Mouse (Mus musculus) layer of hippocampus, adult 18-20 months (tissue): ENCODE data around the gene Dgkh. TPM values are rescaled to one million over a fixed set of nuclear protein-coding genes. Genes with fewer than 3 reads are reported as not detected.
A peak's percentile ranks its signal among the peaks of the same experiment; 100 is the strongest.

Experiments used
- DNase-seq, 2 experiments: peaks; one replicate each; pipeline ENCODE4 v3.0.0; 2022; ENCODE audit warnings: low spot score in 2 of 2
- total RNA-seq, 2 experiments: library from RNA; stranded (reverse); gene quantifications; 2 replicates each; pipeline ENCODE4 v1.2.3; 2021

The Dgkh gene
- total RNA-seq, 2 experiments from 2014 or later = 92.0 to 95.8 TPM

DNA sequence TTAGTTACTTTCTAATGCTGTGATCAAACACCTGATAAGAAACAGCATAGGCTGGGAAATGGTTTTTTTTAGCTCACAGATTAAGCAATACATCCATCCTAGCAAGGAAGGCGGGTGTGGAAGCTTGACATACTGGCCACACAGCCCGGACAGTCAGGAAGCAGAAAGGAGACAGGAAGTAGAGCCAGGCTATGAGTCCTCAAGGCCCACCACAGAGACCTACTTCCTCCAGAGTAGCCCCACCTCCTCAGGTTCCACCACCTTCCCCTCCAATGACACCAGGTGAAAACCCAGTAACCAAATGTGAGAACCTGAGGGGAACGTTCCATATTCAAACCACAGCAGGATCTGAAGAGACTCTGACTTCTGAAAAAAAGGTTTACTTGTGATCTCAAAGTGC, 53.6 kb downstream of the Dgkh start:
- no peak for DNase-seq

DNA sequence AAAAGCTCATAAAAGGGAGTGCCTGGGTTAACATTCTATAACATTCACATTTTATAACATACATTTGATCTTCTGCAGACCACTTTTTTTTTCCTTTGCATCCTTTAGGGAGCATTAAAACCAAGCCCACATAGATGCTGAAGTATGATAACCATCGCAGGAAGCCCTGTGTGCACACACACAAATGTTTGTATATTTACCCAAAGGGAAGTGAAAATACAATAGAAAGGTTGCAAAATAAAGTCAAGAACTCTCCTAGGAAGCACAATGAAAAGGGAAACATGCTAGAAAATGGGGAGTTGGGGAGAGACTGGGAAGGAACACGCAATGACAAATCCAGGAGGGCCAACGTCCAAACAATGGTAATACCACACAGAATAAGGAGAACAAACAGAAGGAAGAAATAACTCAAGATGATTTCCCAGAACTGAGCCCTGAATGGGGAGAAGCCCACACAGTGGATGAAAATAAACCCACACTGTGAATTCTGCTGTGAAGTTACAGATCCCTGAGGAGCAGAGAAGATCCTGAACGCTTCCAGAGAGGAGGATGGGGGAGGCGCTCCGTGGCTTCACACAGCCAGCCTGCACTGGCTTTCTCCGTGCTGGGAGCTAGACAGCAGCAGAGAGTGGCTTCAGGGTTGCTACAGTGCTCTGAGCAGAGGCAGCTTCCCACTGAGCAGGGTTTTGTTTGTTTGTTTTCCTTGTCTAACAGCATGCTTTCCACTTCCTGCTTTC, 54.6 kb downstream of the Dgkh start:
- peak; percentile 55 to 74 for DNase-seq

DNA sequence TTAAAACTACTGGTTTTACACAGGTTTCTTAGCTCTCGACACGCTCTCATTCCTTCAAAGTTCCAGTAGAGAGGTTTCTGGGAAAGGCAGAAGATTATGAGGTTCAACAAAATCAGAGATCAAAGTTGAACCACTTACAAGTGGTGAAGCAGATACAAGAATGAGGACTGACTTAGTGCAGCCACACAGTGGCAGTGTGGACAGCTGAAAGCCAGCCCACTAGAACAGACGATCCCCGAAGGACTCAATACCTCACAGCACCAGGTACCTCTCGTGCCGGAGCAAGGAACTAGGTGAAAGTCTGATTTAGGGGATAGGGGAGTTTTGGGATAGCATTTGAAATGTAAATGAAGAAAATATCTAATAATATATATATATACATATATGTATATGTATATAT, 56.1 kb downstream of the Dgkh start:
- DNase-seq = no peak

DNA sequence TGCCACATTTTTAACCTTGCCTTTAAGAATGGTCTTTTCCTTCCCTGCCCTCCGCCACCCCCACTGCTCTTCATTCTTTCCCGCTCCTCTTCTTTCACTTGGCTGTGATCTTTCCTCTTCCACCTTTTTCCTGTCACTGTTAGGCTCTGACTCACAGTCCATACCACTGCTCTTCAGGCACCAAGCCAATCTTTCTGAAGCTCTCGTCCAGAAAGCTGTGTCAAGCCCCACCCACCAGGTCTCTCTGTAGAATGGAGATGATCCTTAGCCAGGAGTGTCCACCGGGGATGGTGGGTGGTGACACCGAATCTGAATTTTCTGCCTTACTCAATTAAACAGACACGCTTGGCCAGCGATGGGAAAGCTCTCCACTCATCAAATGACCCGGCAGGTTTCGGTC, 58.0 kb downstream of the Dgkh start:
- DNase-seq = no peak

DNA sequence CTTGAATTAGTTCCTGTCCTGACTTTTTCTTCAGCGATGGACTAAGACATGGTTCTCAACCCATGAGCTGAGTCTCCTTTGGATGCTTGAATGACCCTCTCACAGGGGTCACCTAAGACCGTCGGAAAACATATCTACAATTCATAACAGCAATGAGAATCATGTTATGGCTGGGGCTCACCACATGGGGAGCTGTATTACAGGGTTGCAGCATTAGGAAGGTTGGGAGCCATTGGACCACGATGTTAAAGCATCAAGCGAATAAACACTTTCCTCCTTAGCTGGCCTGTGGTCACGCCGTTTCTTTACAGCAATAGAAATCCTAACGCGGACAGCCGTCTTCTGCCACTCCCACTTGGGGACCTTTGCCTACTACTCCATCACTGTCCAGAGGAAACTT, 62.6 kb downstream of the Dgkh start:
- no peak for DNase-seq

DNA sequence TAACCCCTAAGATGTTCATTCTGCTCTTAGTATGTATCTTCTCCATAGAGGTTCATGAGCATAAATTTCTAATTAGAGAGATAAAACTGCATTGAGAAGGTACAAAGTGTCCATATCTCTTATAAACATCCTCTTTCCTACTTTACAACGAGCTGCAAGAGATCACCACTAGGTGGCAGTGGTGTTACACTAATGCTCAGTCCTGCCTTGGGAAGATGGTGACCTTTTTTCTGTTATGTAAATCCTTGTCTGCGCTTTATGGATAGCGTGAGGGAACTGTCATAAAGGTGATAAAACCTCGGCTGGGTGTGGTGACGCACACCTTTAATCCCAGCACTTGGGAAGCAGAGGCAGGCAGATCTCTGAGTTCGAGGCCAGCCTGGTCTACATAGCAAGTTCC, 64.3 kb downstream of the Dgkh start:
- peak; percentile 66 to 93 for DNase-seq

DNA sequence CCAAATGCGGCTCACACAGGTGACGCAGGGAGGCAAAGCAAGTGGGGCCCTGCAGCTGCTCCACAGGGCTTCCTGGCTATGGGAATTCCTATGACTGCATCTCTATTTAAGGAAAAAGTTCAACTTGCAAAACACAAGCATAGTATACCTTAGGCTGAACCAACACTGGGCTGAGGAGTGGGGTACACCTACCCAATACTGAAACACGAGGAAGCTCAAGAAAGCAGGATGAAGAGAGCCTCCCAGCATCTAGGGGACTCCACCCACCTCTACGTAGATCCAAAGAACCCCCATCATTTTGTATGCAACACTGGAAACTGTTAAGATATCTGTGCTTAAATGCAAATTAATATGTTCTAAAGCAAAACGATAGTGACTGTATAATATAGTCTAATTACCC, 64.8 kb downstream of the Dgkh start:
- DNase-seq = no peak

DNA sequence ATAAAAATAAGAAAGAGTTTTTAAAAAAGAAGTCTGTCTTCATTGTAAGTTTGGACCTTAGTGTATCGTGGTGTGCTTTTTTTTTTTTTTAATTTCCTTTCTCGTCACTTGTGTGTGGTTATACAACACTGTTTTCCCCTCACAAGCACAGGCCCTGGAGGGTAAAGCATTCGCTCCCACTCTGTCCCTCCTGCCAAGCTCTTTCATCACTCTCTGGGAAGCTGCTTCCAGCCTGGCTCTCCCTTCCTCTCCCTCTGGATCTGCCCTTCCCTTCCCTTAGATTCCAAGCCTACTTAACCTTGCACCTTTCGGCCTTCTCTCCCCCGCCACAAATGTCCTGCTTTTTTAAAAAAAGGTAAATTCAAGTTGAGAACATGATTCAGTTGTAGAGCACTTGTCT, 69.9 kb downstream of the Dgkh start:
- DNase-seq = peak in 1 of 2 experiments; percentile 51

DNA sequence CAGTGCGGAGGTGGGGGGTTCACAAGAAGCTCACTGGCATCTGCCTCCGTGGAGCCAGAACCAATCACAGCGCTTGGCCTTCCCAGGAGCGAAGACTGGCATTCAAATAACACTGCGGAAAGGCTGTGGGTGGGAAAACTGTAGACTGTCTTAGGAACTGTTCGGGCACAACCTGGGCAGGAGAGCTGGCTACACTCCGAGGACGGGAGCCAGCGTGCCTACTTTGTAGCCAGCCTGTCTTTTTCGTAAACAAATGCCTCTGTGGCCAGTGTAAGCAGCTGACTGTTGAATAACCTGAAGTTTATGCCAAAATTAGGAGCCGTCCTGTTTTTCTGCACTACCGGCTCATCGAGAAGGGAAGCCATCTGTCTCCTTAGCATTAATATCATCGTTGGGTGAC, 71.1 kb downstream of the Dgkh start:
- peak in 1 of 2 experiments; percentile 42 for DNase-seq

DNA sequence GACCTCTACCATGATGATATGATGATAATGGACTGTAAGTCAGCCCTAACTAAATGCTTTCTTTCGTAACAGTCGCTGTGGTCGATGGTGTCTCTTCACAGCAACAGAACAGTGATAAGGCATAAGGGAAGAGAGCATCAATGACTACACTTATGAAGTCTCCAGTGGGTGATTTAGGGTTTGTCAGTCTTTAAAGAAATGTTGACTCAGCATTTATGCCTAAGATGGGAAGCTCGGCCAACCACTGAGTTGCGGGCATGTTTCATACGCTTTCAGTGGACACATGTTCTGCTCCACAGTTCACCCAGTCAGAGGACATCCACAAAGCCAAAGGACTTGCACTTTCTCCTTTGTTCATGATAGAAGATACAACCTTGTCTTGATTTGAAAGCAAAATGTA, 73.9 kb downstream of the Dgkh start:
- no peak for DNase-seq

DNA sequence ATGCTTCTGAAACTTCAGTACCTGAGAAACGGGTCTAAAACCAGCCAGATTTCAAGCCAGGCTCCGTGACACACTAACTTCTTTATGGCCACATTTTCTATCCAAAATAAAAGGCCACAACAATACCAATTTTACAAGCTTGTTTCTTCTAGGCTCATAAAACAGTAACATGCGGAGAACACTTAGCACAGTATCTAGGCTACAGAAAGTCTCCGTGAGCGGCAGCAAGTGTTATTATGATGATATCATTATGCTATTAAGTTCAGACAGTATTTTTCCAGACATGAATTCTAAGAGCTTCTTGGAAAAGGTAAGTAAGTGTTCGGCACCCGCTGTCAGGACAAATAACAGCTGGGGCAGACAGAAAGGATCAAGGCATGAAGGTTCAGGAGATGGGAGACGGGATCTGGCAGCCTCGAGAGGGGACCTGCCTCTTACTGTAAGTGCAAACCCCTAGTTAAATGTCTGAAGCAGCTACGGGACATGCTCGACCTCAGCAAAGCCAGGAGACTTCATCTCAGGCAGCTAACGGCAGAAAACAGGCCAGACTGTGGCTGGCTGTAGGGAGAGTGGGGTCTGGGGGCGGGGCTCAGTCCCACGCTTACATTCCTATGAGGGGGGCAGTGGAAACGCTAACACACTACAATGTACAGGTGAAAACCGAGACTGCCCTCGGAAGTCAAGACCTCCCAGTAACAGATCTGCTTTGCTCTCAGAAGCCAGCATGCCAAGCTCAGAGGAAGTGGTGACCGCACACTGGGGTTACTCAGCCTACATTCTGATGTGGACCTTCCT, 75.5 kb downstream of the Dgkh start:
- no peak for DNase-seq

DNA sequence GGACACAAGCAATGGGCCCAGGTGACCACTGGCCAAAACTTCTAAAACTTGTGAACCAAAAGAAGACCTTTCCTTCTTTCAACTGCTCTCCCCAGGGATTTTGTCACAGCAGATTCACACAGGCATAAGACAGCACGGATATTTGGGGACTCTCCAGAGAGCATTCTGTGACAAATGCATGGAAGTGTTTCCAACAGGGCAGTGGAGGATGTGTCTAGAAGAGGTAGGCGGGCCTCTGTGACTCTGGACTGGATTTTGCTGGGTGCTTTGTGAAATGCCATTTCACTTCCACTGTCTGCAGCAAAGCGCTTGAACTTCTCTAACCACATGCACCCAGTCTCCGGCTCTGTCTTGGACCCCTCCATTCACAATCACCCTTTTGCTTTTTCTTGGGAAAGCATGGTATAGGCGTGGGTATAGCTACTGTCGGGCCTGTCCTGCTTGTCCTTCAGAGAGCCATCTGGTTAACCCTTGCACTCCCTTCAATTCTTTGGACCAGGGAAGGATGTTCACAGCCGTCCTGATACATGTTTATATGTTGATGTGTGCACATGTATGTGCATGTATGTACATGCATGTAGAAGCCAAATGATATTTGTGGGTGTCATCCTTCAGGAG, 77.5 kb downstream of the Dgkh start:
- peak in 1 of 2 experiments; percentile 46 for DNase-seq

DNA sequence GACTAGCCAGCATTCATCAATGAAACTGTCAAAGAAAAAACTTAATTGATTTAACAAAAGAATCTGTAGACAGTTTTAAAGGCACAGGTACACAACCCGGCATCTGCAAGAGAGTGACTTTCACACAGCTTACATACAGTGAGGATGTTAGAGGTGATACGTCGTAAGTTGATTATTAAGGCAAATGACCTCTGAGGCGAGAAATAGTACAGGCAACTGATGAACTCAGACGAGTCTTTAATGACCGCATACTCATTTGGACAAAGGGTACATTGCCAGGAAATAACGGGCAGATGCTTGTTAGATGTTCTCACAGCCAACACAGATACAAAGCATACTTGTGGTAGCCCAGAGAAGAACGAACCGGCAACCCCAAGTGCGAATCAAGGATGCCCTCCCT, 78.4 kb downstream of the Dgkh start:
- DNase-seq = no peak

DNA sequence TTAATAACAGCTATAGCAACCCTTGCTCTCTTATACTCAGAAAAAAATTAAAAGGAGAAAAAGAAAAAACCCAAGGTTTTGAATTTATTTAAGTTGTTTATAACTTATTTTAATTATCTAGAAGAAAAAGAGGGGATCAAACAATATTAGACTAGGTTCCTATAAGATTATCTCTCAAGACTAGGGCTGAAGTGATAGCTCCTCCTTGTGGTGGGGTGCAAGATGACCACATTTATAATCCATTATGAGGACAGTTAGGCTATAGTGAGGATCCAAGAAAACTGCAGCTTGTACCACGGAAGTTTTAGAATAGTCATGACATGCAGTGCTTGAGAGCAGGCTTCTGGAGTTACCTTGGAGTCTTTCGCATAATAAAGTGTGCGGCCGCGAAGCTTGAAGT, 79.2 kb downstream of the Dgkh start:
- no peak for DNase-seq

DNA sequence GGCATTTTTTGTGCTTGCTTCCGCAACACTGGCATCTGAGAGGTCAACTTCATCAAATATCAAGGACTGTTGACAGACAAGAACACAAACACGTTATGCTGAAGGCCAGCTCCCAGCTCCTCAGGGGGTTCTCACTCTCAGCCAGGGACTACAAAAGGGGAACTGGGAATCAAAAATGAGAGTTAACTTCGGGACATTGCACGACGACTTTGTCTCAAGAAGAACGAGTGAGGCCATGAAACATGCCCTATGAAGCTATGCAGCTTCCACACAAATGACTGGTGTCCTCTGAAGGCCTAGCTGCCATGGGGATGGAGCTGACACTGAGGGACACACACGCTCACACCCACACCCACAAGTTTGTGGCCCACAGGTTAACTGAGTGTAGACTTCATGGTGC, 80.9 kb downstream of the Dgkh start:
- no peak for DNase-seq

DNA sequence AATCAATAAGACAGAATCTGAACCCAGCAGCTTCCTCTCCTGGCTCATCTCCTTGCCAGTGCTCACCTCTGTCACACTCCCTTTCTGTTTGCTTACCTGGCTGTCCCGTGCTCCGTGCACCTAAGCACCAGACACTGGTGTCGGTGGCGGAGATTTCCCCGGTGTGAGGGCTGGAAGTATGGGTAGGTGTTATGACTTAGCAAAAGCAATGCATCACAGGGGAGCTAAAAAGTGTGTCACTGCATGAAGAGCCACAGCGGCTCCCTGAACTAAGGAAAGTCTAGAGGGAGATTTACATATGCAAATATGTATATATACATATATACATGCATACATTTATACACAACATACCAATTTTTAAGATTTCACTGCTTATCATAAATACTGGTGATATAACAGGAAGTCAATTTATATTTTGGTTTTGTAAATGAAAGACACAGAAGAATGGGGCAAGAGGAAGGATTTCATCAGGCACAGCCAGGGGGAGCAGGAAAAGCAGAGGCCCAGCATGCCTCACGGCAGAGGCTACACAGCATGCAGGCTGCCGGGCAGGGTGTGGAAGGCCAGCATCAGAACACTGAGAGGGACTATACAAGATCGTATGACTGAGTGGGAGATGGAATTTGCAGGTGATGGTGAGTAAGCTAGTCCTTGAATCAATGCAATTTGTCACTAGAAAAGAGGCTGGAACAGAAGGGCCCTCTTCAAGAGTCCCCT, 82.0 kb downstream of the Dgkh start:
- DNase-seq = no peak

DNA sequence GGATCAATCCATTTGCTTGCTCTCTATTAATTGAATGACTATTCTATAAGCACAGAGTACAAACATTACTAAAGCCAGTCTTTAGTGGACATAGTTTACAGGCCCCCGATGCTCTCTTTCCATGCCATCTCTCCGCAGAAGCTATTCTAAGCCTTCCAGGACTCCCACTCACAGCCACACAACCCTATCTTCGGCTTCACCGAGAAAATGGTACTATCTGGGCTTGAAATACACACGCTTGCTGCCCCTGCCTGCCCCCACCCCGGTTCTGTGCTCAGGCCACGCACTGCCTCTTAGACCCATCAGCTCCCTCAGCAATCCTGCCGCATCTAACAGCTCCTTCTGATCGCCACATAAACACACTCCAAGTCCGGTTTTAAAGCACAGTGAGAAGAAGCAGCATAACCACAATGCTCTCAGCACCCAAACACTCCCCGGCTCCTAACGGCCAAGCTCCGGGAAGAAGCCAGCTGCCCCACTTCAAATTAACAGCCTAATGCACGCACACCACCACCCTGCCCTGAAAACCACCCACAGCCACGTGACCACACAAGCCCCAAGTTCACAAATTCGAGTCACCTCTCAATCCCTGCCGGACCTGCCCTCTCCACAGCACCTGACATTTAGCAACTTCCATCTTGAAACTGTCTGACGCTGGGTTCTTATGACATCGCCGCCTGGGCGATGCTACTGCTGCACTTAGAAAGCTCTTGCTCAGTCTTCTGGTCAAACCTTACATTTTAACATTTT, 82.9 kb downstream of the Dgkh start:
- no peak for DNase-seq

DNA sequence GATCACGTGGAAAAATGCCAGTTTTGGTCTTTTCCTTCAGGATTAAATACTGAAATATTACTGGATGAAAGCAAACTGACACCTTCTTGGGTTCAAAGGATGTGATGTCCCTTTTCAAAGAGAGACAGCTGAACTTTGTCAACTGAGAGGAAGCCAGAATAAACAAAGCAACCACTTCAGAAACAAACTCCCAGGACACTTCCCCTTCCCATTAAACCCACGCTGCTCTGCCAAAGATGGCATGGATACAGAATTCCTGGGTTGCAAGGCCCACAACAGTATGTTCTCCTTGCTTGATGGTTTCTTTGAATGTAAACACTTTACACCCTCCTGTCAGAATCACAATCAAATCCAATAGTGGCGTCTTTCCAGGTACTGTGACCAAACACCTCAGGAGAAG, 87.0 kb downstream of the Dgkh start:
- no peak for DNase-seq

DNA sequence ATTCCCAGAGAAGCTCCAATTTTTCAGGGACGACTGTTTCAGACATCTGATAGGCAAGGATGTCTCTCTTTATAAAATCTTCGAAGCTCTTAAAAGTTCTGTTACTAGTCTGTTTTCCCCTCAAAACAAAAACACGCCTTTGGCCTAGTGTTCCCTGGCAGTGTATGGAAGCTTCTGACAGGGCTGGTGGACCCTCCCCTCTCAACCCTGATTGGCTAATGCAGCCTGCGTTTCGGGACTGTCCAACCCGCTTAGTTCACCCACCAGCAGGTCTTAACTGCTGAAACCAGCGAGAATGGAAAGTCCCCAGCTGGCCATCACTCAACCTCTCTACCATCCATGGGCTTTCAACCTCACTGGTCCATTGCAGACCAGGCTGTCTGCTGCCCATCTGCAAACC, 91.3 kb downstream of the Dgkh start:
- DNase-seq = no peak

DNA sequence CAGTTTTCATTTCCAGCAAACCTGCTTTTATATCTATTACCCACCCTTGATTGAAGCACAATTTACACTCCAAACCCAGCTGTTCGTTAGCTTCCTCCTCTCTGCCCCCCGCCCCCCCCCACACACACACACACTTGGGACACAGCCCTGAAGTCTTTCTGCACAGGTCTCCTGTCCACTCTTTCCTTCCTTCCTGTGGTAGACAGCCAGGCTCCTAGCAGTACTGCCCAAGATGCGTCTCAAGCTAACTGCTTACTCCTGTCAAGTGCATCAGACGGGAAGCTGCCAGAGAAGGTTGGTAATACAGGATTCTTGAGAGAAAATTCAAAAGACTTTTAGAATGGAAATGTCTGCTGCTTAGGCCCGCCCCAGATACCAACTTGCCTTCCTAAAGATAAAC, 92.9 kb downstream of the Dgkh start:
- DNase-seq = no peak
